In the genomic region with DNA sequence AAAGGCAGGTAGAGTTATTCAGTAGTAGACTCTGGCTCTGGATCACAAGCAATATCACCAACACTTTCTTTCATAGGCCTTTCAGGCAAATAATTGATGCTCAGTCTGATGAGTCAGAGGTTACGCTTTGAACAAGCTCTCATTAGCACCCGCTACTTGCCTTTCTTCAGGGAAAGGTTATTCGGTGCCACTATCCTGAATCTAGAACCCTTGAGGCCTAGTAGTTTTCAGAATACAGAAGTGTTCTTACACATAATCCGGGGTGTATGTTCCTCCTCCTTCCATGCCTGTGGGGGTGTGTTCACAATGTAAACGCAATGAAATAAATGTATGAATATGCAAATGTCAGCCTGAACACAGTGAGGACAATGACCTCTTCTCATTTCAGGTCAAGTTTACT, we compare ENCODE assay signal across 11 mouse cellular contexts. TPM values are rescaled to one million over a fixed set of nuclear protein-coding genes. Genes with fewer than 3 reads are reported as not detected.
A peak's percentile ranks its signal among the peaks of the same experiment; 100 is the strongest.
DNase-seq lines count a peak whose midpoint lies in the region; ATAC-seq and TF ChIP-seq lines count a peak whose summit lies in the region.
"Had no signal": no experiment of that assay in that cellular context is flagged by ENCODE, and none has a peak within 500 bp of the region (broad histone marks: within the 10 kb centered on the region; RNA-seq: fewer than 3 reads in every experiment).

No protein-coding gene starts in this region.

- peak; percentile 29 for DNase-seq in 3T3-L1 (ENCODE audit: low read depth, low spot score)
- no peak for DNase-seq in G1E (ENCODE audit: low spot score)
- no peak for DNase-seq in limb, embryonic 14.5 days (ENCODE audit: low spot score)
- no peak for DNase-seq in gastrocnemius, adult 2 months
- no peak for DNase-seq in frontal cortex, postnatal 36 days (ENCODE audit: low spot score in 2 of 2)
- no peak for DNase-seq in kidney, adult 2 months
- DNase-seq: lung, adult 2 months; thymus, postnatal 4 days had no signal

- H3K36me3 ChIP-seq in hindbrain, embryonic 13.5 days: no peaks in the 10 kb centered on the region
- H3K36me3 ChIP-seq in hindbrain, embryonic 16.5 days (ENCODE audit: control insufficient read depth, insufficient read depth, low read length): no peaks in the 10 kb centered on the region
- peaks cover 8% of the 10 kb centered on the region for H3K36me3 ChIP-seq in G1E (replicated peaks)
- H3K36me3 ChIP-seq in limb, embryonic 14.5 days (ENCODE audit: control insufficient read depth, insufficient read depth, low read length): no peaks in the 10 kb centered on the region
- no peaks in the 10 kb centered on the region for H3K36me3 ChIP-seq in kidney, adult 2 months (ENCODE audit: control insufficient read depth, insufficient read depth, low read length)
- H3K36me3 ChIP-seq: neural tube, embryonic 12.5 days had no signal

- no peak overlapping the region for H3K4me3 ChIP-seq in hindbrain, embryonic 13.5 days
- no peak overlapping the region for H3K4me3 ChIP-seq in hindbrain, embryonic 16.5 days (ENCODE audit: low read length)
- H3K4me3 ChIP-seq in G1E (ENCODE audit: low read depth, low read length): peak overlapping the region; percentile 61
- no peak overlapping the region for H3K4me3 ChIP-seq in limb, embryonic 14.5 days (replicated peaks; ENCODE audit: low read length)
- H3K4me3 ChIP-seq in gastrocnemius, adult 2 months: no peak overlapping the region
- no peak overlapping the region for H3K4me3 ChIP-seq in kidney, adult 2 months (ENCODE audit: insufficient read depth, low read depth, low read length)
- H3K4me3 ChIP-seq: neural tube, embryonic 12.5 days had no signal

- no peaks in the 10 kb centered on the region for H3K9me3 ChIP-seq in hindbrain, embryonic 13.5 days
- no peaks in the 10 kb centered on the region for H3K9me3 ChIP-seq in hindbrain, embryonic 16.5 days (ENCODE audit: control insufficient read depth, low read length)
- no peaks in the 10 kb centered on the region for H3K9me3 ChIP-seq in G1E (replicated peaks)
- H3K9me3 ChIP-seq in limb, embryonic 14.5 days (ENCODE audit: control insufficient read depth, low read length): no peaks in the 10 kb centered on the region; the same call in 1 of the 2 replicates
- H3K9me3 ChIP-seq: neural tube, embryonic 12.5 days had no signal

- H3K9ac ChIP-seq in hindbrain, embryonic 13.5 days: no peak overlapping the region
- no peak overlapping the region for H3K9ac ChIP-seq in hindbrain, embryonic 16.5 days (ENCODE audit: low read depth, low read length)
- no peak overlapping the region for H3K9ac ChIP-seq in limb, embryonic 14.5 days (ENCODE audit: low read depth, low read length, severe bottlenecking)
- H3K9ac ChIP-seq: neural tube, embryonic 12.5 days had no signal

- intact Hi-C loops in gastrocnemius, adult 2 months (cut with DNase I): no loop called here

- TF ChIP-seq POLR2A in limb, embryonic 14.5 days (IDR thresholded peaks at IDR 0.05; ENCODE audit: borderline replicate concordance, extremely low read depth, insufficient read depth, insufficient read length): no peak
- TF ChIP-seq POLR2A in kidney, adult 2 months (IDR thresholded peaks at IDR 0.05; ENCODE audit: low read depth, low read length): no peak

- ATAC-seq in hindbrain, embryonic 13.5 days (ENCODE audit: low FRiP score): no peak
- ATAC-seq in hindbrain, embryonic 16.5 days: no peak
- no peak for ATAC-seq in G1E (ENCODE audit: extremely low read depth, insufficient number of reproducible peaks, low FRiP score, poor library complexity, severe bottlenecking)
- no peak for ATAC-seq in limb, embryonic 14.5 days (ENCODE audit: low FRiP score, low read depth)

- TF ChIP-seq CTCF in G1E (IDR thresholded peaks at IDR 0.05; ENCODE audit: low read depth, low read length): no peak
- TF ChIP-seq CTCF in gastrocnemius, adult 2 months (IDR thresholded peaks at IDR 0.05): no peak
- no peak for TF ChIP-seq CTCF in kidney, adult 2 months (conservative IDR thresholded peaks at IDR 0.05; ENCODE audit: insufficient read depth, insufficient read length, low read depth, low read length)

- peak overlapping the region; percentile 75 for H3K4me2 ChIP-seq in hindbrain, embryonic 13.5 days
- no peak overlapping the region; the same call in 1 of the 2 replicates for H3K4me2 ChIP-seq in hindbrain, embryonic 16.5 days (ENCODE audit: low read length)
- H3K4me2 ChIP-seq in limb, embryonic 14.5 days (replicated peaks; ENCODE audit: low read depth, low read length, severe bottlenecking): peak overlapping the region; percentile 79; the same call in 1 of the 2 replicates

- no peaks in the 10 kb centered on the region for H3K27me3 ChIP-seq in hindbrain, embryonic 13.5 days
- H3K27me3 ChIP-seq in hindbrain, embryonic 16.5 days (replicated peaks; ENCODE audit: control insufficient read depth, insufficient read depth, low read length): no peaks in the 10 kb centered on the region
- H3K27me3 ChIP-seq in G1E (ENCODE audit: insufficient read depth, low read length): no peaks in the 10 kb centered on the region
- no peaks in the 10 kb centered on the region for H3K27me3 ChIP-seq in limb, embryonic 14.5 days (ENCODE audit: control insufficient read depth, insufficient read depth, low read length)
- no peaks in the 10 kb centered on the region for H3K27me3 ChIP-seq in kidney, adult 2 months (replicated peaks; ENCODE audit: control insufficient read depth, insufficient read depth, low read length)
- H3K27me3 ChIP-seq: neural tube, embryonic 12.5 days had no signal

- 78% methylated on average over 5 of the region's 5 CpGs for WGBS in hindbrain, embryonic 13.5 days
- WGBS in hindbrain, embryonic 16.5 days: 75% methylated on average over 5 of the region's 5 CpGs
- WGBS in limb, embryonic 14.5 days: 82% methylated on average over 5 of the region's 5 CpGs
- 71% methylated on average over 5 of the region's 5 CpGs for WGBS in kidney, adult 2 months

- no peak overlapping the region for H3K27ac ChIP-seq in hindbrain, embryonic 13.5 days
- H3K27ac ChIP-seq in hindbrain, embryonic 16.5 days (ENCODE audit: low read depth, low read length): no peak overlapping the region
- no peak overlapping the region for H3K27ac ChIP-seq in limb, embryonic 14.5 days (replicated peaks; ENCODE audit: low read depth, low read length)
- no peak overlapping the region for H3K27ac ChIP-seq in gastrocnemius, adult 2 months
- H3K27ac ChIP-seq in kidney, adult 2 months (ENCODE audit: insufficient read depth, low read depth, low read length): no peak overlapping the region; the same call in 1 of the 2 replicates
- H3K27ac ChIP-seq: neural tube, embryonic 12.5 days had no signal

- H3K4me1 ChIP-seq in hindbrain, embryonic 13.5 days (replicated peaks): peaks cover 16% of the 10 kb centered on the region
- peaks cover 8% of the 10 kb centered on the region for H3K4me1 ChIP-seq in hindbrain, embryonic 16.5 days (ENCODE audit: control insufficient read depth, insufficient read depth, low read depth, low read length)
- peaks cover 39% of the 10 kb centered on the region for H3K4me1 ChIP-seq in G1E (ENCODE audit: insufficient read depth, low read depth, low read length)
- 0 out of 2 replicates have a peak, but pooled peaks cover 5% of the 10 kb centered on the region for H3K4me1 ChIP-seq in limb, embryonic 14.5 days (ENCODE audit: control insufficient read depth, insufficient read depth, low read length)
- no peaks in the 10 kb centered on the region; the same call in 1 of the 2 replicates for H3K4me1 ChIP-seq in kidney, adult 2 months (ENCODE audit: control insufficient read depth, insufficient read depth, low read length)

RNA-seq across cellular contexts. Expression of gene Eif2ak4, which starts 1.7 kb away (rescaled TPM):
- polyA plus RNA-seq in hindbrain, embryonic 13.5 days (2015; fragmentation: Nextera tagmentation; extraction: Ambion mirVana): 8.2 and 8.7 TPM in 2 replicates
- polyA plus RNA-seq in hindbrain, embryonic 16.5 days (2015; fragmentation: Nextera tagmentation; extraction: Ambion mirVana): 8.3 and 9.3 TPM in 2 replicates
- total RNA-seq in G1E (2014; fragmentation: Nextera tagmentation): 35.4 and 38.2 TPM in 2 replicates
- total RNA-seq in G1E (2017): 23.1 and 23.9 TPM in 2 replicates
- polyA plus RNA-seq in G1E (2012): 12.4 TPM in 2 replicates
- 24.1 and 25.2 TPM in 2 replicates for polyA plus RNA-seq in limb, embryonic 14.5 days (2012; rRNA removed)
- 12.1 and 12.7 TPM in 2 replicates for polyA plus RNA-seq in limb, embryonic 14.5 days (2014; fragmentation: Nextera tagmentation; extraction: Ambion mirVana)
- total RNA-seq in gastrocnemius, adult 2 months (2021): 1 to 10 TPM; 4.2 to 5.2 TPM
- 8.3 and 9.2 TPM in 2 replicates for polyA plus RNA-seq in kidney, adult 2 months (2012; rRNA removed)

RNA-seq across cellular contexts. Expression of gene Gpr176, which starts 16.9 kb away (rescaled TPM):
- polyA plus RNA-seq in hindbrain, embryonic 13.5 days (2015; fragmentation: Nextera tagmentation; extraction: Ambion mirVana): 2.8 and 3.2 TPM in 2 replicates
- polyA plus RNA-seq in hindbrain, embryonic 16.5 days (2015; fragmentation: Nextera tagmentation; extraction: Ambion mirVana): 8.6 and 9.6 TPM in 2 replicates
- total RNA-seq in G1E (2014; fragmentation: Nextera tagmentation) (not detected in 2 replicates), G1E (2017) (0.06 and 0.16 TPM in 2 replicates)
- polyA plus RNA-seq in G1E (2012): not detected in 2 replicates
- 0.28 and 0.29 TPM in 2 replicates for polyA plus RNA-seq in limb, embryonic 14.5 days (2012; rRNA removed)
- 0.36 and 0.83 TPM in 2 replicates for polyA plus RNA-seq in limb, embryonic 14.5 days (2014; fragmentation: Nextera tagmentation; extraction: Ambion mirVana)
- total RNA-seq in gastrocnemius, adult 2 months (2021): under 1 TPM in 1 of 2 experiments, not detected in 1; 0.14 TPM
- polyA plus RNA-seq in kidney, adult 2 months (2012; rRNA removed): 0.53 and 0.55 TPM in 2 replicates
